Mouse (Mus musculus) spleen, postnatal 4 days (tissue): ENCODE measurements around the gene Dram1.
A peak's percentile ranks its signal among the peaks of the same experiment; 100 is the strongest.
"Not testable (repeated sequence)": the region's sequence is repeated elsewhere in the genome, so short reads cannot be mapped to it uniquely, and the experiment has no call there.

Experiments
- DNase-seq, 2 experiments: peaks; one replicate each; pipeline ENCODE4 v3.0.0; 2022; ENCODE audit warnings: low spot score in 2 of 2

Gene Dram1

DNA sequence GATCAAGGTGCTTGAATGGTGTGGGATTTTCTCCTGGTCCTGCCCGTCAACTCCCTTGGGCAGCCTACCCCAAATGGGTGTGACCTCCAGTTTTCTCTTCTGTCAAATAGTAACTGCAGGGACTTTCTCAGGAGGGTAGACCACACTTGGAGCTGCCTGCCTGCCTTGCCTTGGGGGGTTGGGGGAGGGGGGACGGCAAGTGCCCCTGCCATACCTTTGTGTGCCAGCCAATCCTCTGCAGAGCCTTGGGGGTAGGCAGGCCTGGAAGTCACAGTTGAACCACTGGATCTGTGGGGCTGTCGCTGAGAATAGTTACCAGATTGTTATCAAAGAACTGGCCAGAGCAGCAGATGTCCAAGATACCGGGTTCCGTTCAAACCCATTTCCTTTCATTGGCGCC, 7.4 kb upstream of the Dram1 start:
- no peak for DNase-seq

DNA sequence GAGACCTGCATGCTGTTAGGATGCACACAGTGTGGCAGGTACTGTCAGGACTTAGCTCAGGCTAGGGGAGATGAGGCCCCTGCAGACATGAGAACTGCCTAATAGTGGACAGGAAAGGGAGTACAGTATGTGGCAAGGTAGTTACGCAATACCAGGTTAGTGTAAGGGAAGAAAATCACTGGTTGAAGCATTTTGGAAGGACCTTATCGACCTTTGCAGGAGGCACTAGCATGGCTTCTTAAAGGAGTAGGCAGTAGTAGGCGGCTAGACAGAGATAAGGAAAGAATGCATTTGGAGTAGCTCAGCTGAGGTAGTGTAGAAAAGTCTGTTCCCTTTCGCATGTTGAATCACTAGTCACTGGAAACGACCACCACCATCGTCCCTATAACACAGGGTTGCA, 6.9 kb upstream of the Dram1 start:
- DNase-seq = no peak

- DNase-seq = no peak
Measured at GRCm38 (mm10) chr10:88385290-88385689, 6.4 kb upstream of the Dram1 start.

- no peak for DNase-seq
Measured at GRCm38 (mm10) chr10:88384081-88384480, 5.2 kb upstream of the Dram1 start.

DNA sequence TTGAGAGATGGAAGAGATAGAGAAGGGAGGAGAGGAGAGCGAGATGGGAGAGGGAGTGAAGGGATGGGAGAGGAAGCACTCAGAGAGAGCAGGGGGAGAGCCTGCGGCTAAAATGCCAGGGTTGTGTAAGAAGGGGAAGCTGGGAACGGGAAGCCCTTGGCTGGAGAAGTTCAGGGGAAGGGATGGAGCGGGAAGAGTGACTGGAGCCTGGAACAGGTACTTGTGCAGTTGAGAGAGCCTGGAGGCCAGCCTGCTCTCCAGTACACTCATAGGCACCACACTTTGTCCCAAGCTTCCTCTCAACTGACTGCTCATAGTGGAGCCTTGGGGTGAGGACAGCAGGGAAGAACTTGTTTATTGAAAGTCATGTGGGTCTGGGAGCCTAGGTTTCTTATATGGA, 4.6 kb upstream of the Dram1 start:
- no peak for DNase-seq

DNA sequence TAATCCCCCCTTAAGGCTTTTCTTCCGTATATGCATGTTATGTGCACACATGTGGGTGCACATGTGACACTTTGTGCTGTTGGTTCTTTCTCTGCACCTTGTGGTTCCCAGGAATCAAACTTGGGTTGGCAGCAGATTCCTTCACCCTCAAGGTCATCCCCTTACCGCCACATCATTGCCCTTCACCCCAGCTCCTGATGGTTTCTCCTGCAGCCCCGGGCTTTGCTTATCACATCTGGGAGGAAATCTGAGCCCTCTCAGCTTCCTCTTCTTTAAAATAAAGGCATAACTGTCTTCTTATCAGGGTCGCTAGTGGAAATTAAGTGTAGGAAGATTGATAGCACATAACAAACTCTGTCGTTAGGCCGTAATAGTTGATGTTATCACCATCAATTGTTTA, 3.1 kb upstream of the Dram1 start:
- DNase-seq = no peak

DNA sequence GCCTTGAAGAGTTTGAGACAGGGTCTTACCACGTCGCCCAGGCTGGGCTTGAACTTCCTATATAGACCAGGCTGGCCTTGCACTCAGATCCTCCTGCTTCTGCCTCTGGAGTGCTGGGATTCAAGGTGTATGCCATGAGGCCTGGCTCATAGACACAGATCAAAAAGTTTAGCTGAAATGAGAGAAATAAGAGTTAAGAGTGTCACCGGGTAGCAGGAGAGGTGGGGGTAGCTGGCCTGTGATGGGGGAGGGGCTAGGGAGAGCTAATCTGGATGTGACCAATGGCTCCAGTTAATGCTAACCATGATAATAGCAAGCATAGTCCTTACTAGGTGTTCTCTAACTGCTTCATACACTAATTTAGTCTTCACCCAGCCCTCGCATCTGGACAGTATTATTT, 2.4 kb upstream of the Dram1 start:
- no peak for DNase-seq

GRCm38 (mm10) chr10:88380430-88381060, 1.7 kb upstream of the Dram1 start:
- no peak for DNase-seq

GRCm38 (mm10) chr10:88380002-88380401, 1.1 kb upstream of the Dram1 start:
- peak in 1 of 2 experiments; percentile 39 for DNase-seq

DNA sequence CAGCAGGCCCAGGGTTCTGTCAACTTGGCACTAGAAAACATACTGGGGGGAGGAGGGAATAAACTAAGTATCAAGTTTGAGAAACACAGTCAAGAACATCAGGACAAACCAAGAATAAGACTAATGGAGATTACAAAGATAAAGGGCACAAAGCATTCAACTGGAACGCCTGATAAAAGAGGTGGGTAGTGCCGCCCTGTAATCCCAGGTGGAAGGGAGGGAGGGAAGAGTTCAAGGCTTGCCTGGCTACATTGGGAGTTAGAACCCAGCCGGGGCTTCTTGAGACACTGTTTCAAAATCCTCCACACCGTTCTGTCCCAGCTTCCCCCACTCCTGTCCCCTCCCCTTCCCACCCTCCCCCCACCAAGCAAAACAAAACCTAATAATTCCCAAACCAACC, 1.2 kb downstream of the Dram1 start:
- no peak for DNase-seq

DNA sequence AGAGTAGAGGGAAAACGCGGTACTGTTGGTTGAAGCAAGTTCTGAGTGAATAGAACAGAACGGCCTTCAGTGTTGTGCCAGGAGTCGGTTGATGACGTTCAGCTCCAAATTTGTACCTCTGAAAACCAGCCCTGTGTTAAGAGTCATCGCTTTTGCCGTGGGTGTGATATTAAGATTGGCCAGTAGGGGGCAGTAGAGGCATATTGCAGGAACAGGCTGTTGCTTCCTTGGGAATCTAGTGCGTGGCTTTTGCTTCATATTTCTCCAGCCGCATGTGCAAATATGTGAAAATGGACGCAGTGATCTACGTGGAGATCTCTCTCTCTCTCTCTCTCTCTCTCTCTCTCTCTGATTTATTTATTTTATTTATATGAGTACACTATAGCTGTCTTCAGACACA, 2.1 kb downstream of the Dram1 start:
- DNase-seq = peak; percentile 82 to 94

DNA sequence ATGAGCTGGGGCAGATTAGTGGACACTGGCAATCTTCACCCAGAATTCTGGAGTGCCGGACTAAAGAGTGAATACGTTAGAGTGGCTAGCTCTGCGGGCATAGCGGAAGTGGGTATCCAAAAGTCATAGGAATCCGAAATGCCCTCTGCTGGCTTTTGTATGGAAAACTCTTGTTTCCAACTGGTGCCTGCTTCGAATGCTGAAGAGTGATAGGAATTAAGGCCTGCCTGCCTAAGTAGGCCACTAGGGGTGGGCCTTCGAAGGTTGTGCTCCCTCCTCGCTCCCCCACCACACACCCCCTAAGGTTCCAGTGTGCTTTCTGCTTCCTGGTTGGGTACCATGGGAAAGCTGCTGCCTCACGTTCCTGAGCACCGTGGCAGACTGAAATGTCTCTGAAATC, 3.9 kb downstream of the Dram1 start:
- no peak for DNase-seq

DNA sequence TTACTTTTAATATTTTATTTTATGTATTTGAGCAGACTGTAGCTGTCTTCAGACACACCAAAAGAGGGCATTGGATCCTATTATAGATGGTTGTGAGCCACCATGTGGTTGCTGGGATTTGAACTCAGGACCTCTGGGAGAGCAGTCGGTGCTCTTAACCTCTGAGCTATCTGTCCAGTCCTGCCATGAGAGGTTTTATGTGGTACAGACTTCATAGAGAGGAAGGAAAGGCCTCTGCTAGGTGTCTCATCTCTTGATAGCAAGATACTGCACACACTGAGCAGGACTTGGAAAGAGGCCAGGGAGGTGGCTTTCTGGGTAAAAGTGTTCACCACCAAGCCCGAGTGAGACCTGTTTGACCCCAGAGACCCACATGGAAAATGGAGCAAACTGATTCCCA, 5.9 kb downstream of the Dram1 start:
- DNase-seq = not testable (repeated sequence)

- no peak for DNase-seq
Measured at GRCm38 (mm10) chr10:88372436-88372835, 6.4 kb downstream of the Dram1 start.

- peak; percentile 35 to 74 for DNase-seq
Measured at GRCm38 (mm10) chr10:88371793-88372192, 7.1 kb downstream of the Dram1 start.

DNA sequence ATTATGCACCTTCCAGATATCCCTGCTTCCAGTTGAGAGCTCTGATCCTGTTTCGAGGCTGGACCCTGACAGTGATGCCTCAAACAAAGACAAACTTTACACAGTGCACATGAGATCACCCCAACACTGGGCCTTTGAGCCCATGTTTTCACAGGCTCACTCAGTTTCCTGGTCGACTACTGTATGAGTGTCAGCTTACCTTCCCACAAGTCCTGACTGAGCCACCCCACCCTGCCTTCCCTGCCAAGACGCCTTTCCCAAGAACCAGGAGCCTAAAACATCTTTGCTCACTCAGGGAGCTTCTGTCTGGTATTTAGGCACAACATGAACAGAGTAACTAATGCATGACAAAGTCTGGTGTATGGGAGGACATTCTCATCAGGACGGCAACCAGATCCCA, 9.6 kb downstream of the Dram1 start:
- DNase-seq = no peak

DNA sequence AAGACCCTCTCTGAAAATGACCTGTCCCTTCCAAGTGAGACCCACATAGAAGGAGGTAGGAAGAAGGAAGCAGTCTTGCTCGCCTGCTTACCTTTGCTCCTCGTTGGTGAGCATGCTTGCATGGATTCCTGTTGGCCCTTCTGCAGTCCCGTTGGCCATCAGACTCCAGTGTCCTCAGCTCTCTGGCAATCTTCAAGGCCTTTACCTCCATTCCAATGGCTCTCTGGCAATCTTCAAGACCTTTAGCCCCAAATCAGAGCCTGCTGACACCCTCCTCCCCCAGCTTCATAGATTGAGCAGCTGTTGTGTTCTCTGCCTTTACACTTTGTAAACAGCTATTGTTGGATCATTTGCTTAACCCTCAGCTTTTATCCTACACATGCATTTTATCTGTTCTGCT, 14.7 kb downstream of the Dram1 start:
- DNase-seq = no peak

DNA sequence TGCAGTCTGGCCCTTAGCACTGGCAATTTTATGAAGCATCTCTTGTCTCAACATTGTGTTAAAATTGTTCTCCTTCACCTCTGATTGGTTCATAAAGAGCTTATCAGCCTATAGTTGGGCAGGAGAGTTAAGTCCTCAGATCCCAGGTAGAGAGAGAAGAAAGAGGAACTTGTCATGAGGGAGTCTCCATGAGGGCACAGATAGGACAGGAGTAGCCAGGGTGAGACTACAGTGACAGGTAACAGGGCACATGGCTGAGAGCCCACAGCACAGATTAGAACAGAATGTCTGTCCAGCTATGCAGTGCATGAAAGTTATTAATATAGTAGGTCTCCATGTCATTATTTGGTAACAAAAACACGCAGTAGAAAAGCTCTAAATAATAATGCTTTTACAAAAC, 16.7 kb downstream of the Dram1 start:
- DNase-seq = no peak

DNA sequence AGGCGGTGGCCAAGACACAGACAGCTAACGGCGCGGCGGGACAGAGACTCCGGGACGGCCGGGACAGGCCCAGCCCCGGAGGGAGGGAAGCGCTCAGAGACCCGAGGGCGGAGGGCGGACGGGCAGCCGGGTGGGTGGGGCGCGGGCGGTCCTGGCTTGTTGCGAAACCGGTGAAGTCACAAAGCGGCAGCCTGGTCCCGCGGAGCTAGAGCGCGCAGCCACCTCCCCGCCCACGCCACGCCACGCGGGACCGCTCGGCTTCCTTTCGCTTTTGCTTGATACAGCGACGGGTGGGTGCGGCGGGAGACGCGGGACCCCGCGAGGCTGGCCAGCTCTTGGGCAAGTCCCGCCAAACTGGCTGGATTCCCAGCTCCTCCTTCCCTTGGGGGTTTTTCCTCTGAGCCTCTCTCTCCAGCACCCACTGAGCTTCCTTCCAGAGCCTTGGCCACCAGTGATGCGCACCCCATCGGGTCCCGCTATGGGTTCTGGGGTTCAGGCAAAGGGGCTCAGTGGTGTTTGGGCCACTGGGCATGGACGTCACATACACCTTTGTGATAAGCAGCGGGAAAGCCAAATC, 21.8 kb downstream of the Dram1 start:
- DNase-seq = peak; percentile 48 to 81

DNA sequence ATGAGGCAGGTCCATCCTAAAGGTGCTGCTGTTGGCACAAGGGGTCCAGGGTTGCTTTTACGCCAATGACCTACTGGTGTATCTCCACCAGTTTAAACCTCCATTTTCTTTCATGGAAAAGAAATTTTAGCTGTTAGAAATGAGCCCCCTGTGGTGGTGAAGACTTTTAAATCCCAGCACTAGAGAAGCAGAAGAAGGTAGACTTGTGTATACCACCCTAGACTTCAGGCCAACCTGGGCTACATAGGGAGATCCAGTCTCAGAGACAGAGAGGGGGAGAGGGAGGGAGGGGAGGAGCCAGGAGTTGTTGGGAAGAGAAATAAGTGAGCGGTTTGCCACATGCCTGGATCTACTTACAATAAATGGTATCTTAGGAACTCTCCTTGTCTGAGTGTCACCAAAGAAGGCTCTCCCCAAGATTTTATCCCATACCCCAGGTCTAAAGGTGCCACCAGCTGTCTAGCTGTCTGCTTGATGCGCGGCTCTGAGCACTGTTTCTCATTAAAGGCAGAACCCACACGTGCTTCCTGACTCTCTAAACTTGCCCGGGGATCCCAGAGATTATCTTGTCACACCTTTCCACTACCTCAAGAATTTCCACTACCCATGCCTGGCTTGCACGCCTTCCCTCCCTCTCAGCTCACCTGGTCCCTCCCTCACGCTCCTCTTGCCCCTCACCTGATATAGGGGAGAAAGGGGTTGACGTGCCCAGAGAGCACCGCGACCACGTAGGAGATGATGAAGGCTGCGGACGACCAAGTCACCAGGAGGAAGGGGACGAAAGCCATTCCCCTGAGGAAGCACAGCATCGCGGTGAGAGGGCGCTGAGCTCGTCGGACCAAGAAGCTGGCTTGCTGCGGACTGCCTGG, 22.5 kb downstream of the Dram1 start:
- no peak for DNase-seq

GRCm38 (mm10) chr10:88354599-88354998, 24.3 kb downstream of the Dram1 start:
- no peak for DNase-seq

DNA sequence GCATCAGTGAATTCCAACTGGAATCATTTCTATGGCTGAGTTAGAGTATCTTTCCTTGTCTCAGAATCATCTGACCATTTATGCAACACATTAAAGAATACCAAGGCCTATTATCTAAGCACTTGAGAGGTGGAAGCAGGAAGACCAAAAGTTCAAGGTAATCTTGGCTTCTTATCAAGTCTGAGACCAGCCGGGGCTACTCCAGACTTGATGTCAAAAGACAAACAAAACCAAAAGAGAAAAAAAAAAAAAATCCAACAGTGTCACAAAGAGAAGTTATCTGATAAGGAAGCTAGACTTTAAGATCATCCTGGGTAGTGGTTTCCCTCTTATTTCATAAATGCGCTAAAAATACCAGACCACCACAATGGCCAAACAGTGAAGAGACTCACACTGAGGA, 26.3 kb downstream of the Dram1 start:
- no peak for DNase-seq
